Mouse (Mus musculus): Measurements from ENCODE around the gene Lypla2. TPM values are rescaled to one million over a fixed set of nuclear protein-coding genes. Genes with fewer than 3 reads are reported as not detected.
"Not testable (repeated sequence)": the region's sequence is repeated elsewhere in the genome, so short reads cannot be mapped to it uniquely, and the experiment has no call there.

Lypla2 gene
- total RNA-seq, 2 experiments from 2014 or later = 92.9 to 96.7 TPM

- intact Hi-C loops (cut with DNase I) = loop anchor here (2.0 kb wide), 1 partner anchor 25 kb away; the partner anchor contains the start of gene Fuca1
- H3K27ac ChIP-seq = peak overlapping the region; percentile 81
These were observed 26.7 kb downstream of the Lypla2 start for GRCm38 (mm10) chr4:135945706-135946105.

GRCm38 (mm10) chr4:135943389-135943788 is 29.0 kb downstream of the Lypla2 start:
- DNase-seq (ENCODE audit: extremely low spot score in 1 of 2, low spot score in 2 of 2) = no peak
- TF ChIP-seq CTCF (IDR thresholded peaks at IDR 0.05) = no peak
- Histone ChIP-seq H3K27ac (no peak overlapping the region), H3K4me3 (no peak overlapping the region)
- intact Hi-C loops (cut with DNase I) = no loop called here

More at GRCm38 (mm10) chr4:135945706-135946105, 26.7 kb downstream of the Lypla2 start:
- no peak for TF ChIP-seq CTCF (IDR thresholded peaks at IDR 0.05)
- DNase-seq (ENCODE audit: extremely low spot score in 1 of 2, low spot score in 2 of 2) = no peak
- no peak overlapping the region; the same call in 1 of the 2 replicates for H3K4me3 ChIP-seq

GRCm38 (mm10) chr4:135942193-135942592 is 30.2 kb downstream of the Lypla2 start:
- intact Hi-C loops (cut with DNase I) = no loop called here

GRCm38 (mm10) chr4:135941026-135941425 is 31.4 kb downstream of the Lypla2 start:
- peak; percentile 43 for TF ChIP-seq CTCF (IDR thresholded peaks at IDR 0.05)
- H3K27ac ChIP-seq; DNase-seq (ENCODE audit: extremely low spot score in 1 of 2, low spot score in 2 of 2); H3K4me3 ChIP-seq; intact Hi-C loops (cut with DNase I): not testable (repeated sequence)

More at GRCm38 (mm10) chr4:135942193-135942592, 30.2 kb downstream of the Lypla2 start:
- no peak for TF ChIP-seq CTCF (IDR thresholded peaks at IDR 0.05)
- no peak for DNase-seq (ENCODE audit: extremely low spot score in 1 of 2, low spot score in 2 of 2)
- Histone ChIP-seq H3K4me3 (no peak overlapping the region), H3K27ac (no peak overlapping the region)

- TF ChIP-seq CTCF (IDR thresholded peaks at IDR 0.05) = no peak
- no peak for DNase-seq (ENCODE audit: extremely low spot score in 1 of 2, low spot score in 2 of 2)
- intact Hi-C loops (cut with DNase I) = no loop called here
These were observed 33.6 kb downstream of the Lypla2 start for GRCm38 (mm10) chr4:135938858-135939257.

GRCm38 (mm10) chr4:135935502-135935901 is 36.9 kb downstream of the Lypla2 start:
- Histone ChIP-seq H3K27ac (no peak overlapping the region), H3K4me3 (no peak overlapping the region)
- TF ChIP-seq CTCF (IDR thresholded peaks at IDR 0.05) = no peak
- no peak for DNase-seq (ENCODE audit: extremely low spot score in 1 of 2, low spot score in 2 of 2)
- intact Hi-C loops (cut with DNase I) = no loop called here

More at GRCm38 (mm10) chr4:135938858-135939257, 33.6 kb downstream of the Lypla2 start:
- no peak overlapping the region for H3K4me3 ChIP-seq
- H3K27ac ChIP-seq = no peak overlapping the region

GRCm38 (mm10) chr4:135934708-135935500 is 37.5 kb downstream of the Lypla2 start:
- DNase-seq (ENCODE audit: extremely low spot score in 1 of 2, low spot score in 2 of 2) = no peak
- Histone ChIP-seq H3K4me3 (no peak overlapping the region), H3K27ac (no peak overlapping the region)
- intact Hi-C loops (cut with DNase I) = loop anchor here (5.0 kb wide), 1 partner anchor 43 kb away; no protein-coding TSS in a partner anchor
- no peak for TF ChIP-seq CTCF (IDR thresholded peaks at IDR 0.05)

- no peak for DNase-seq (ENCODE audit: extremely low spot score in 1 of 2, low spot score in 2 of 2)
- intact Hi-C loops (cut with DNase I) = loop anchor here (5.0 kb wide), 1 partner anchor 40 kb away; no protein-coding TSS in a partner anchor
- H3K27ac ChIP-seq = no peak overlapping the region
- peak; percentile 63 for TF ChIP-seq CTCF (IDR thresholded peaks at IDR 0.05)
- H3K4me3 ChIP-seq = no peak overlapping the region
These were observed 40.6 kb downstream of the Lypla2 start for GRCm38 (mm10) chr4:135931832-135932231.

GRCm38 (mm10) chr4:135930239-135930638 is 42.2 kb downstream of the Lypla2 start:
- H3K27ac ChIP-seq = no peak overlapping the region
- no peak for TF ChIP-seq CTCF (IDR thresholded peaks at IDR 0.05)
- DNase-seq (ENCODE audit: extremely low spot score in 1 of 2, low spot score in 2 of 2) = no peak
- H3K4me3 ChIP-seq = no peak overlapping the region
- intact Hi-C loops (cut with DNase I) = loop anchor here (5.0 kb wide), 1 partner anchor 38 kb away; no protein-coding TSS in a partner anchor

- intact Hi-C loops (cut with DNase I) = loop anchor here (5.0 to 10.0 kb wide), 2 partner anchors 38 to 435 kb away; partner anchors contain the start of genes Nipal3 and Stpg1
- Histone ChIP-seq H3K4me3 (no peak overlapping the region), H3K27ac (no peak overlapping the region)
- no peak for TF ChIP-seq CTCF (IDR thresholded peaks at IDR 0.05)
- no peak for DNase-seq (ENCODE audit: extremely low spot score in 1 of 2, low spot score in 2 of 2)
These were observed 42.6 kb downstream of the Lypla2 start for GRCm38 (mm10) chr4:135929828-135930227.

- no peak for TF ChIP-seq CTCF (IDR thresholded peaks at IDR 0.05)
- Histone ChIP-seq H3K27ac (no peak overlapping the region), H3K4me3 (no peak overlapping the region)
- intact Hi-C loops (cut with DNase I) = loop anchor here (10.0 kb wide), 1 partner anchor 435 kb away; the partner anchor contains the start of genes Nipal3 and Stpg1
- DNase-seq (ENCODE audit: extremely low spot score in 1 of 2, low spot score in 2 of 2) = no peak
These were observed 43.0 kb downstream of the Lypla2 start for GRCm38 (mm10) chr4:135929405-135929804.

- Histone ChIP-seq H3K27ac (no peak overlapping the region), H3K4me3 (no peak overlapping the region)
- intact Hi-C loops (cut with DNase I) = loop anchor here (10.0 kb wide), 1 partner anchor 434 kb away; the partner anchor contains the start of genes Nipal3 and Stpg1
- DNase-seq (ENCODE audit: extremely low spot score in 1 of 2, low spot score in 2 of 2) = no peak
- no peak for TF ChIP-seq CTCF (IDR thresholded peaks at IDR 0.05)
These were observed 44.0 kb downstream of the Lypla2 start for GRCm38 (mm10) chr4:135928376-135928775.
